Mouse (Mus musculus) kidney, postnatal 25 days (tissue): ENCODE measurements around the gene Cfap206.
"Not testable (repeated sequence)": the region's sequence is repeated elsewhere in the genome, so short reads cannot be mapped to it uniquely, and the experiment has no call there.

Experiments used
- DNase-seq, 2 experiments: peaks; one replicate each; pipeline ENCODE4 v3.0.0; 2021; ENCODE audit warnings: mixed read lengths in 2 of 2

Cfap206 gene

GRCm38 (mm10) chr4:34729851-34730341, at the start of gene Cfap206:
Gene Cfap206, minus strand, starts transcription at chr4:34730206.
- DNase-seq, result peak; percentile 82 to 88

DNA sequence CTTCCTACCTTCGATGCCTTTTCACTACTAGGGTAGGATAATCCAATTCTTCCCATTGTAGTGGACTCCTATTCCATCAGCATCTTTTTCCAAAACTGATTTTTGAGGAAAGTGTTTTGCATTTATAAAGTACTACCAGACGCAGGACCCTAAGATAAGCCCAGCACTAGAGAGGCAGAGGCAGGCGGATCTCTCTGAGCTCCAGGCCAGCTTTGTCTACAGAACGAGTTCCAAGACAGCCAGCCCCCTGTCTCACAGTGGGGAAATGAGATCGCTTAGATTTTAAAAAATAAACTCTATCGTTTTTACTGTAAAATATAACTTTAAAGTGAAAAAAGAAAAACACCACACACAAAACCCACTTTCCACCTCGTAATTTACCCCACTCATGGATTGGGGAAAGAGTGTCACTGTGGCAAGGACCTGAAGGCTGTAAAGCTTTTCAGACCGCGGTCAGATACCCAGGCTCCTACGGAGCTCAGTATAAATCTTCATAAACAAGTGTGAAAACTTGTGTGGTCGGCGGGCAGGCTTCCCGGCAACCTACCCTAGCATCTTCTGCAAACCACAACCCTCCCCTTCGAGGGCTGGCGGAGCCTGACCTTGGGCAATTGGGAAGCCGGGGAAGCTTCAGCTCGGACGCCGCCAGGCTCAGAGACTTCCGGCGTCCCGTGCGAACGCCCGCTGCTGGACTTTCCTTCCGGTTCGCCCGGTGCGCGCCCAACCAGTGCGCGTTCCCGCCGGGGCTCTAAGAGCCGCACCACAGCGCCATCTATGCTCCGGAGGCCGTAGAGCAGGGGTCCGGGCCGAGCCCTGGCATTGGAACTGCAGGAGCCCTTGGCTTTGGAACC, 47.9 kb upstream of the Cfap206 start, which contains the start of gene Smim8:
Gene Smim8 (minus strand): TSS at position 747 of the 851 bp plus-strand sequence.
- DNase-seq, result peak; percentile 94 to 95

DNA sequence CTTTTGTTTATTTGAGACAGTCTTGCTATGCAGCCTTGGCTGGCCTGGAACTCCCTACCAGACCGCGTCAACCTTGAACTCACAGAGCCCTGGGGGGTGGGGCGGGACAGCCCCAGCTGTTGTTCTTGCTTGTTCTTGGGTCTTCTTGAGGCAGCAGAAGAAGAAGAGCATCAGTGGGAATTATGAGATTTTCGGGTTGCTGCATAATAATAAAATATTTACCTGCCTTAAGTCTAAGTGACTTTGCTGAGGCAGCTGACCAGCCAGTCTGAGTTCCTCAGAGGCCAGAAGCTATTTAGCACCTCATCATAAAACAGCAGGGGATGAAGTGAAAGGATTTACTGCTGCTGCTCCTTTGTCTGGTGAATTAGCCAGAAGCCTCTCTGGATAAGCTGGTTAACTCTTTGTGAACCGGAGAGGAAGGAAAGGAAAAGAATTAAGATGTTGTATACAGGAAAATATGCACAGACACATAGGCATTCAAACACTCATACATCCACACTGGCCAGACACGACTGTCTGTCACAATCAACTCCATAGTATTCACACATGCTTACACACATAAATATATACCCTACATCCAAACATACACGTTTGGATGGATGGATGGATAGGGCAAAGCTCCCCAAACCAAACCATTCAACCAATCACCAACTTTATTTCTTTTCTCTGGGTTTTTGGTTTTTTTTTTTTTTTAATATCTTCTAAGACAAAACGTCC, 41.8 kb upstream of the Cfap206 start:
- no peak for DNase-seq

- DNase-seq, result no peak
These were observed 26.2 kb upstream of the Cfap206 start, which contains the start of gene Gm136 for GRCm38 (mm10) chr4:34756163-34756562. Gene Gm136, minus strand, starts transcription at chr4:34756263.

- DNase-seq, result peak; percentile 46 to 69
These were observed 19.2 kb upstream of the Cfap206 start for GRCm38 (mm10) chr4:34749236-34749635.

GRCm38 (mm10) chr4:34734461-34734860, 4.5 kb upstream of the Cfap206 start:
- DNase-seq, result no peak

GRCm38 (mm10) chr4:34733415-34733814, 3.4 kb upstream of the Cfap206 start:
- not testable (repeated sequence) for DNase-seq

GRCm38 (mm10) chr4:34725710-34726109, 4.3 kb downstream of the Cfap206 start:
- DNase-seq, result not testable (repeated sequence)

GRCm38 (mm10) chr4:34724306-34724705, 5.7 kb downstream of the Cfap206 start:
- DNase-seq, result no peak

GRCm38 (mm10) chr4:34723186-34723585, 6.8 kb downstream of the Cfap206 start:
- DNase-seq, result no peak

DNA sequence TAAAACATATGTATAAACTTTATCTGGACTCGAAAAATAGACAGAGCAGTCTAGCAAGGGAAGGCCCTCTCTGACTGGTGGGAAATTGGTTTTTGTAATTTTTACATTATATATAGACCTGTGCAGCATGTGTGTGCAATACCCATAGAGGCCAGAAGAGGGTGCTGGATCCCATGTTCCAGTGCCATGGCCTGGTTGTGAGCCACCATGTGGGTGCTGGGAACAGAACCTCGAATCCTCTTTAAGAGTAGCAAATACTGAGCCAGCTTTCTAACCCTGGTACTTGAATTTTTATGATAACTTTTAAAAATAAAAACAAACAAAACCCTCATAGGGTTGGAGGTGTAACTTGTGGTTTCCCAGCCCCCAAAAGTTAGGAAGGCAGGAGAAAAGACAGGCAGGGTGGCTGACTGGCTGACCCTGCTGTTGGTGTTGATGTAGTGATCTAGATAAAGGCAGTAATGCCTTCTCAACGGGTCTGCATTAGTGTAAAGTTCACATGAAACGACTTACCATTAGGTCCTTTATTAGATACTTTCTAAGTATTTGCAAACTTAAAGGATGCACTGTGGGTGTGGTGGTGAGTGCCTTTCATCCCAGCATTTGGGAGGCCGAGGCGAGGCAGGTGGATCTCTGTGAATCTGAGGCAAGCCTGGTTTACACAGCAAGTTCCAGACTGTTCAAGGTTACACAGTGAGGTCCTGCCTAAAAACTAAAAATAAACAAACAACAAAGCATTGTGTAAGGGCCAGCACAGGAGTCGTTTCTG, 9.7 kb downstream of the Cfap206 start:
- DNase-seq, result no peak

DNA sequence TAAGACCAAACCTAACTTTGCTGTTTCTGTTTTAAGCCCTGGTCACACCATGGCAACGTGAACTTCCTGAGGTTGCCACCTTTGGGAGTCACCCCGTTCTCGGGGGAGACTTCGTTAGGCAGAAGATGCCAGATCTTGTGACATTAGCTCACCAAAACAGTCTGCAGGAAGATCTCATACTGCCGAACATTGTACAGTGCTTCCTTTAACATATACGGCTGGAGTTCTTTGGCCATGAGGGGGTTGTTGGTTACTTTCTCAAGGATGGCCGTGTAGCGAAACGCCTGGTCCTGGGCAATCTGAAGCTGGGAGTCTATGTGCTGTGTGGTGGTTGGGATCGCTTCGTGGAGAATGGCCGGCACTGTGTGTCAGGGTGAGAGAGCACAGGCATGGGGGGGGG, 10.6 kb downstream of the Cfap206 start:
- DNase-seq, result no peak

DNA sequence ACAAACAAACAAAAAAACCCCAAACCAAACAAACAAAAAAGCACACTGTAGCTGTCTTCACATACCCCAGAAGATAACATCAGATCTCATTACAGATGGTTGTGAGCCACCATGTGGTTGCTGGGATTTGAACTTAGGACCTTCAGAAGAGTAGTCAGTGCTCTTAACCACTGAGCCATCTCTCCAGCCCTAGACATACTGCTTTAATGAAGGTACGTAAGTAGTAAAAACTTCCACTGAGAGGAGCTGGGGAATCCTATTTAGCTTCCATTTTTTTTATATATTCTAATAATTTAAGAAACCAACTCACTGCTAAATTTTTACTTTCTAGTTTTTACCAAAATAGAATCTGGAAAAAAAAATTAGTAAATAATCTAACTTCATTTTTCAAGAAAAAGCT, 14.9 kb downstream of the Cfap206 start:
- no peak for DNase-seq

DNA sequence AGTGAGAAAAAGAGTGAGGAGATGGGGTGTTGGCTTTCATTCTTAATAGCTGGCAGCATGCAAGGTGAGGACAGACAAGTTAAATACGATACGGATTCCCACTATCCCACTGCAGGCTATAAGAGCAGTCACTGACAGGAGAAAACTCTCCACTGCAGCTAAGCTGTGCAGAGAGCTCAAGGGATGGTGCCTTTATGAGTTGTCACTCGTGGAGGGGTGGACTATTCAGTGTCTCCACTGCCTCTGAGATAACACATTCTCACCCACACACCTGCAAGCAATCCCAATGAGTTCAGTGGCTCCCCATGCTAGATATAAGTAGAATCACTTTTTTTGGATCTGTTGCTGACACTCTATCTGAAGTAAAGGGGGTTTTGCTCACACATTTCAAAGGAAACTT, 21.9 kb downstream of the Cfap206 start:
- DNase-seq, result no peak

DNA sequence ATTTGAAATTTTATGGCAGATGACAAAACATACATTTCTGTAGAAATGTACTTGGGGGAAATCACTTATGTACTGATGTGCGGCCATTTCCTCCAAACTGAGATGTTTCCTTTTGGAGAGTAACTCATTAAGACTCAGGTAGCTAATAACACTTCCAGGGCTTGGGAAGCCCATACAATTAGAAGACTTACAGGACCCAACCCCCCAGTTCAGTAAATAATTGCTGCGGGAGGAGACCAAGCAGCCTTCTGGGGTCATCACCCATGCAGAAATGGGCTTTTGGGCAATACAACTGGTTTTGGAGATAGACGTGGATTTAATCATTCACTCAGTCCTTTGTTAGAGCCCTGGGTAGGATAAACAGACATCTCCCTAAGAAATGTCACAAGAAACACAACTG, 22.8 kb downstream of the Cfap206 start:
- no peak for DNase-seq

DNA sequence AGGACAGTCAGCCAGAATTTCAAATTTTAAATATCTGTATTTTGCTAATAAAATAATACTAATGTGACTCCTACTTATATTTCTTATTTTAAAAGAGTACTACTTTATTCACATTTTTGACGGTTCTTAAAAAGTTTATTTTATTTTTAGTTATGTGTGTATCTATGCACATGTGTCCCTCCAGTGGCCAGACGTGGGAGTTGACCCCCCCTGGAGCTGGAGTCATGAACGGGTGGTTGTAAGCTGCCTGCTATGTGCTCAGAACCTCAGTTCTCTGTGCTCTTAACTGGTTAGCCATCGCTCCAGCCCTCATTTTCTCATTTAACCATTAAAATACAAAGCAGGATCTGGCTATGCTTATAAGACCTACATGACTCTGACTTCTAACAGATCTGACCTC, 27.0 kb downstream of the Cfap206 start:
- no peak for DNase-seq

DNA sequence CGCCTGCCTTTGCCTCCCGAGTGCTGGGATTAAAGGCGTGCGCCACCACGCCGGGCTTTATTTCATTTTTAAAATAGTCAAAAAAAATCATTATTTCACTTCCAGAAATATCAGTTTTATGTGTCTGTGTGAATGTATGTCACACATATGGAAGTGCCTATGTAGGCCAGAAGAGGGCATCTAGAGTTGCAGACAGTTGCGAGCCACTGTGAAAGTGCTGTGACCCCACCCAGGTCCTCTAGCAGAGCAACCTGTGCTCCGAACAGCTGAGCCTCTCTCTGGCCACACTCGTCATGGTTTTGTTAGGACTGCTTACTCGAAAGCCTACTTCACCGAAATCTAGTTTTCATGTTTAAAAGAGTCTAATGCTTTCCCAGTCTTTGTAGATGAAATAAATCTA, 27.8 kb downstream of the Cfap206 start:
- DNase-seq, result no peak

DNA sequence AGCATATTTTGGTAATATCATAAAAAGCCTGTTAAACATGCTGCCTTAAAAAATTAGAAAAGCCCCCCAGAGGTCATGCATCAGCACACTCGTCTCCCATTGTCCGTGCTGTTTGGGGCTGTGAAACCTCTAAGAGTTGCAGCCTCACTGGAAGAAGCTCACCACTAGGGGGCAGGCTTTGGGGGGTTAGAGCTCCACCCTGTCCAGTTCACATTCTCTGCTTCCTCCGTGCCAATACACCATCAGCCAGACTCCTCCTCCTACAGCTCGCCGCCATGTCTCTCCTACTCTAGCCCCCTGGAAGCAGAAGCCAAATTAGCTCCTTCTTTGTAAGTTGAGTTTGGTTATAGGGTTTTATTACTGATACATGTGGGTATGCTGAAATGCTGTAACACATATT, 28.5 kb downstream of the Cfap206 start:
- peak; percentile 63 to 73 for DNase-seq

DNA sequence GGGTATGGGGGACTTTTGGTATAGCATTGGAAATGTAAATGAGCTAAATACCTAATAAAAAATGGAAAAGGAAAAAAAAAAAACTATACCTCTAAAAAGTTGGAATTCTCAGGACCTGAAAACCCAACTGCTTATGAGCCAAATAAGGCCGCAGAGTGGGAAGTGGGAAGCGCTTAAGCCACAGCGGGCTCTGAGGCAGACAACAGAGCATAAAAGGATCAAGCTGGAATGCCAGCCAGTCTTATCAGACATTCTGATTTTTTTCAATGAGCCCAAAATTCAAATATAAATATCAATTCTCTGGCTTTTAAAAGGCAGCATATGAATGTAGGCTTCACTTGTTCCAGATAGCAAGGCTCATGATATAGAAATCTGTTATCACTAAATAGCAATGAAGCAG, 42.0 kb downstream of the Cfap206 start:
- no peak for DNase-seq

DNA sequence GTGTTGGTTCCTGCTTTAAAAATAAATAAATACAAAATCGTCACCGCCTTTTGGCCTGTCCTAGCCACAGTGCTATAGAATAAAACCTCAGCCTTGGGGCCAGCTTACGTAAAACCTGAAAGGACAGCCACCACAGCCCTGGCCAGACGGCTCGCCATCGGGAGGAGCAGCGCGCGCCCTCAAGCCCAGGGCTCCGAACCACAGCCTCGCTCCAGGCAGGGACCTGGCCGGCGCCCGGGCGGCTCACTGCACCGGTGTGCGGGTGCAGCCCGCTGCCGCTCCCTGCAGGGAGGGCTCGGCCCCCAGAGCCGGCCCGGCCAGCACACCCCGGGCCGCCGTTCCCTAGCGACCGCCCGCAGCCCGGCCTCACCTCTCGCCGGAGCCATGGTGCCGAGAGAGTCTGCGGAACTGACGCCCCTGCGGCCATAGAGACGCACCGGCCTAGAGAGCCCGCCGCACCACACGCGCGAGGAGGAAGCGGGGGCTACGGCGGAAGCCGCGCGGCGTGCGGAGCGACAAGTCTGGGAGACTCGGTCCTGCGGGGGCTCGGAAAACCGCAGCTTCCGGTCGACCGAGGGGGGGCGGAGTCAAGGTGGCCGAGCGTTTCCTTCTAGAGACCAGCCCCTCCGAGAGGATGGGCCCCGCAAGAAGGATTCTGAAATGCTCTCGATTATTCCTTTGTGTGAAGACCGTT, 43.0 kb downstream of the Cfap206 start, which contains the start of gene Slc35a1:
Gene Slc35a1 (minus strand): TSS at position 565 of the 694 bp plus-strand sequence.
- peak; percentile 94 to 97 for DNase-seq

- DNase-seq, result peak in 1 of 2 experiments; percentile 14
These were observed 49.5 kb downstream of the Cfap206 start for GRCm38 (mm10) chr4:34680530-34680929.

GRCm38 (mm10) chr4:34673721-34674120, 56.3 kb downstream of the Cfap206 start:
- DNase-seq, result peak in 1 of 2 experiments; percentile 49
